Mouse (Mus musculus) adrenal gland, adult 2 months (tissue): ENCODE data around the gene Tmem259. TPM values are rescaled to one million over a fixed set of nuclear protein-coding genes. Genes with fewer than 3 reads are reported as not detected.

ENCODE experiments used
- DNase-seq: peaks from one replicate; pipeline ENCODE4 v3.0.0; 2021
- long read RNA-seq: library from polyadenylated mRNA; stranded (forward); transcript quantifications from one replicate; pipeline ENCODE4 v2.0.0, GENCODE M21; 2021
- polyA plus RNA-seq: library from polyadenylated mRNA; depleted of rRNA; stranded (reverse); fragments of >200 nt; gene quantifications from 2 replicates; pipeline ENCODE4 v1.2.3, GENCODE M21; 2012; rRNA removed
- total RNA-seq, 2 experiments: library from RNA; stranded (reverse); gene quantifications; 2 replicates each; pipeline ENCODE4 v1.2.3; 2021

Tmem259 gene
- 100 to 1,000 TPM; 142 to 143 TPM for total RNA-seq
- 619 and 624 TPM in 2 replicates for polyA plus RNA-seq
- long read RNA-seq, transcript Tmem259-201 (11 exons, 2,225 nt): major isoform, 28 of 52 reads
- long read RNA-seq, transcript Tmem259-202 (10 exons, 1,767 nt): minor isoform, 9 of 52 reads
- long read RNA-seq, partial matches to known transcripts: 9 of 52 reads
- long read RNA-seq, other reads (novel, unspliced or antisense): 6 of 52 reads

GRCm38 (mm10) chr10:79984195-79984816 is at the start of gene Tmem259:
Gene Tmem259, minus strand, starts transcription at chr10:79984330.
- peak; percentile 92 for DNase-seq

DNA sequence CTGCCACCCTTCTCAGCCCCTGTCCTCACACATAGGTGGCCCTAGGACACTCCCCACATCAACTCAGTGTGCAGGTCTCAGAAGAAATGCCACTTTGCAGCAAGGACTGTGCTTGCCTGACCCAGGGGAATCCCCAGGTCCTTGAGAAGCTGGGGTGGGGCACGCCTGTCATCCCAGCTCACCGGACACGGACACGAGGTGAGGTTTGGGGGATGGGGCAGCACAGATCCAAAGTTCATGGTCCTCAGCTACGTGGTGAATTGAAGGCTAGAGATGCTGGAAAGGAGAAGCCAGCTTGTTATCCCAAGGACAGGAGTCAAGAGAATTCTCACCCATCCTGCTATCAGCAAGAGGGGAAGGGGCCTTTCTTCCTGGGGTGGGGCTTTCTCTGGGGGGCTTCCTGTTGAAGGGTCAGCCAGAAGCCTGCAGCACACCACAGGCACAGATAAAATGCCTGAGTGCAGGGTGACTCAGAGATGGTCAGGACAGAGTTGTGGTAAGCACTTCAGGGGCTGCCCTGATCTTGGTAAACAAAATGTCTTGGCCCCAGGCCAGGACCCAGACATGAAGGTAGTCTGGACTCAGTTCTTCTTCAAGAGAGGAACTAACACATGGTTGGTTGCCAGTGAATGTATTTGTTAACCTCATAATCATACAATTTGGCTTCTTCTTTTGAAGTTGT is 48.8 kb upstream of the Tmem259 start:
- peak; percentile 82 for DNase-seq

DNA sequence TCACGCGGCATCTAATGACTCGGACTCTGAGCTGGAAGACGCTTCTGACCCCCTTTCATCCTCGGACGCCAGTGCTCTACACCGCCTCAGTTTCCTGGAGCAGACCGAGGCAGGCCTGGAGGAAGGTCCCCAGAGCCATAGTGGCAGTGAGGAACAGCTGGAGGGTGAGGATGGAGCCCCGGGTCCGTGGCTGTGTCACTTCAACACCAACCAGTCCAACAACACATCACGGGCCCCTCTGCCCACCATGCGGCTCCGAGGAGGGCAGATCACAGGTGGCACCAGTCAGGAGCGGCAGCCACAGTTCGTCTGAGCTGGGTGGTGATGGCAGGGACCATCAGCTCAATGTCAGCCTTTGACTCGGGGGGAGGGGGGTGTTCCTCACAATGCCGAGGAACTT is 46.6 kb upstream of the Tmem259 start:
- no peak for DNase-seq

DNA sequence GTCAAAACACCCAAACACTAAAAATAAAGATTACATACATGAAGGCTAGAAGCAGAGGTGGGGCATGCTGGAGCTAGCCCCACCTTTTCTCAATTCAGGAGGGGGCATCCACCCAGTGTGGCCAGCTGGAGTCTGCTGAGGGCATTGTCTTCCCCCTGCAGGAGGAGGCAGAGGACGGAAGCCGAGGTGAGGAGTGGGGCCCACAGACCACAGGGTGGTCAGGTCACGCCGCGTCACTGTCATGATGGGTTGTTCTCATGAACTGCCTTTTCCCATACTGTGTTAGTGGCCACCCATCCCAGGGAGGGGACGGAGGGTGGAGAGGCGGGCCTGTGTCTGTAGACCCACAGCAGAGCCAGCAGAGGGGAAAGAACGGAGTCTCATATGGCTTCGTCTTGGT is 46.1 kb upstream of the Tmem259 start:
- no peak for DNase-seq

- DNase-seq: no peak
Observed at GRCm38 (mm10) chr10:80028521-80028846, 44.4 kb upstream of the Tmem259 start.

GRCm38 (mm10) chr10:80027681-80028520 is 43.8 kb upstream of the Tmem259 start:
- DNase-seq: no peak

DNA sequence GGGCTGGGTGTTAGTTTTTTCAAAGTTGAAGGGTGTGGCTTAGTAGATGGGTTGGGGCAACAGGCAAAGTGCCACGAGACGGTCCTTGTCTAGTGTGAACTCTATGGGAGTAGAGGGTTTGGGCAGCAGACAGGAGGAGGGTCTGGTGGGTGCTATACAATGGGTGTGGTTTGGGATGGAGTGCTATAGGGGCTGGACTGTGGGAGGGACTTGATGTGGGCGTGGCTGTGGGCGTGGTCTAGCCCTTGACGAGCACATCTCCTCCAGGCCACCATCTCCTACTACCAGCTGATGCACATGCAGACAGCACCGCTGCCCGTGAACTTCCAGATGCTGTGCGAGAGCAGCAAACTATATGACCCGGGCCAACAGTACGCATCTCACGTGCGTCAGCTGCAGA is 41.8 kb upstream of the Tmem259 start:
- DNase-seq: no peak

DNA sequence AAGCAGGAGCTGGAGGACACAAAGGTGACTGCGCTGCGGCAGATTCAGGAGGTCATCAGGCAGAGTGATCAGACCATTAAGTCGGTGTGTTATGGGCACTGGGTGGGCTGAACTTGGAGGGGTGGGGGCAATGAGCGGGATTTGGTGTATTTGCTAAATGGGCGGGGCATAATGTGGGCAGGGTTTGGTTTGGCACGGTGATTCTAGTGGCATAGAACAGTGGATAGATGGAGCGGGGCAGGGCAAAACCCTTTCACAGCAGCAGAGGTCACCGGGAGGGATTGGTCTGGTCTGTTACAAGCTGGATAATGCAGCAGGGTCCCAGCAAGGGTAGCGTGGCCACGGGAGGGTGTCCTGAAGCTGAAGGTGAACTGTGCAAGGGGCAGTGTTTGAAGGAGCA is 41.3 kb upstream of the Tmem259 start:
- DNase-seq: no peak

DNA sequence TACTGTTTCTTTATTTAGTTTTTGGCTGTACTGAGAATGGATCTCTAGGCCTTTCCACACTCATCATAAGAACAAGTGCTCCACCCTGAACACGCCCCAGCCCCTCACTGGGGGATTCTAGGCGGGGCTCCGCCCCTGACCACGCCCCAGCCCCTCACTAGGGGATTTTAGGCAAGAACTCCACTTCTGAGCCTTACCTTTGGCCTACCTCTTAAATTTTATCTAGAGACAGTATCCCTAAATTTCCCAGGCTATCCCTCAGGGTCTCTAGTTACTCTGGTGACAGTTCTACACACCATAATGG is 40.9 kb upstream of the Tmem259 start:
- DNase-seq: no peak

DNA sequence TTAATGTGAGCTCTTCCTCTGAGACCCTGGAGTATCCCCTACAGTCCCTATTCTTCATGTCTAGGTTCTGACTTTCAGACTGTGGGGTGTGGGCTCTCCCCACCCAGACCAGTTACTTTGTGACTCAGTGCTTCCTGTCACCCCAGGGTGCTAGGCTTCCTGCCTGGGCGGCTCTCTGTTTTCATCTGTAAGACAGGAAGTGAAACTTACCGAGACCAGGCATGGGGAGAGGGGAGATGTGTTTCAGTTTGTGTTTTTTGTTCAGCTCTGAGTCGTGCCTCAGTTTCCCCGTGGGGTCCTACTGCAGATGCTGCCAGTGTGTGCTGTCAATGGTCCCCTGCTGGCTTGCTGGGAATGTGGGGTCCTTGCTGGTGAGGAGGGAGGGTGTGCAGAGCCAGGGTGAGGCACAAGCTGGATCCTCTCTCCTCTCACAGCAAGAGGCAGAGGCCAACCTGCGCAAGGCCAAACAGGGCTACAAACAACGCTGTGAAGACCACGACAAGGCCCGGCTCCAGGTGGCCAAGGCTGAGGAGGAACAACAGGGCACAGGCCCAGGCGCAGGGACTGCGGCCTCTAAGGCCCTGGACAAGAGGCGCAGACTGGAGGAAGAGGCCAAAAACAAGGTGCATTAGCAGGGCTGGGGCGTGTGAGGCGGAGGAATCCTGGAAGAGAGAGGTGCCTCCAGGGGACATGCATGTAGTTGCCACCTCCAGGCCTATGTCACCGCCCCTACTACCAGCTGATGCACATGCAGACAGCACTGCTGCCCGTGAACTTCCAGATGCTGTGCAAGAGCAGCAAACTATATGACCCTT is 40.3 kb upstream of the Tmem259 start:
- DNase-seq: no peak

DNA sequence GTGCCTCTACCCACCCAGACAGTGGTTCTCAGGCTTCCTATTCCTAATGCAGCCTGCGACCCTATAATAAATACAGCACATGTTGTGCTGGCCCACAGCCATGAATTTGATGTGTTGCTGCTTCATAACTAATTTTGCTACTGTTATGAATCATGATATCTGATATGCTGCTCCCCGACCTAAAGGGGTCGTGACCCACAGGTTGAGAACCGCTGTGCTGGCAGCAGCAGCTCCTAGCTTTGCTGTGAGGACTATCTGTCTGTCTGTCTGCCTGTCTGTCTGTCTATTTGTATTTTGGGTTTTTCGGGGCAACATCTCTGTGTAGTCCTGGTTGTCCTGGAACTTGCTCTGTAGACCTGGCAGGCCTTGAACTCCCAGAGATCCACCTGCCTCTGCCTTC is 39.6 kb upstream of the Tmem259 start:
- no peak for DNase-seq

GRCm38 (mm10) chr10:80022806-80023205 is 38.7 kb upstream of the Tmem259 start:
- no peak for DNase-seq

DNA sequence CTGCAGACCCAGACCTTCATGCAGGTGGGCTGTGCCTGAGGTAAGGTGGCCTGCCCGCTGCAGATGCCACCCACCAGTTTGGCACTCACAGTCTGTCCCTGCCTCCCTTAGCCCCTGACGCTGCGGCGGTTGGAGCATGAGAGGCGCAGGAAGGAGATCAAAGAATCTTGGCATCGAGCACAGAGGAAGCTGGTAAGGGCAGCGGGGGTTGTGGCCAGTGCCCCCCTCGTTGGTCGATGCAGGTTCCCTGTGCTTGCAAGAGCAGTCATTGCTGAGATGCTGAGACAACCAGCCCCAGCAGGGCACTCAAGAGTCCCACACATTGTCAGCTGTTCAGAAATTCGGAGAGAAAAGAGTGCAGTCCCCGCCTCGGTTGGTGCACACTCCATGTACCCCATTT is 38.0 kb upstream of the Tmem259 start:
- no peak for DNase-seq

GRCm38 (mm10) chr10:80021320-80021641 is 37.2 kb upstream of the Tmem259 start:
- DNase-seq: no peak

DNA sequence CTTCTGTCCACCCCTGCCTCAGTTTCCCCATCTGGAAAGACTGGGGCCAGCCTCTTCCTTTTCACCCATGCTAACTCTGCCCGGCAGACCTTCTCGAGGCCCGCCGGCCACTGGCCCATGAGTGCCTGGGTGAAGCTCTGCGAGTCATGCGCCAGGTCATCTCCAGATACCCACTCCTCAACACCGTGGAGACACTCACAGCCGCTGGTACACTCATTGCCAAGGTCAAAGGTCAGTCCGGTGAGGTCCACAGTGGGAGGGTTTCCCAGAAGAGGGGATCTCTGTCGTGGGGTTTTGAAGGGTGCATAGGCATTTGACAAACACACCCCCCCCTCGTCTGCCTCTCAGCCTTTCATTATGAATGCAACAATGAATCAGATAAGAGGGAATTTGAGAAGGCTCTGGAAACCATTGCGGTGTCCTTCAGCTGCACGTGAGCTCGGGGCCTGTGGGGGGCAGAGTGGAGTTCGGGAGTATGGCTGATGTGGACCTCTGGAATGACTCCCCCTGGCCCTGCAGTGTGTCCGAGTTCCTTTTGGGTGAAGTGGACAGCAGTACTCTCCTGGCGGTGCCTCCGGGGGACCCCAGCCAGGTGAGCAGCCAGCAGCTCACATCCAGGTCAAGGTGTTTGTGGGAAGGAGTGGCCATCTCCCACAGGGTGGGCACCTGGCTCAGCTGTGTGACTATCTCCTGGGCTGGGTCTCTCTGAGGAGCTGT is 36.6 kb upstream of the Tmem259 start:
- DNase-seq: no peak

GRCm38 (mm10) chr10:80020191-80020590 is 36.1 kb upstream of the Tmem259 start:
- DNase-seq: no peak

DNA sequence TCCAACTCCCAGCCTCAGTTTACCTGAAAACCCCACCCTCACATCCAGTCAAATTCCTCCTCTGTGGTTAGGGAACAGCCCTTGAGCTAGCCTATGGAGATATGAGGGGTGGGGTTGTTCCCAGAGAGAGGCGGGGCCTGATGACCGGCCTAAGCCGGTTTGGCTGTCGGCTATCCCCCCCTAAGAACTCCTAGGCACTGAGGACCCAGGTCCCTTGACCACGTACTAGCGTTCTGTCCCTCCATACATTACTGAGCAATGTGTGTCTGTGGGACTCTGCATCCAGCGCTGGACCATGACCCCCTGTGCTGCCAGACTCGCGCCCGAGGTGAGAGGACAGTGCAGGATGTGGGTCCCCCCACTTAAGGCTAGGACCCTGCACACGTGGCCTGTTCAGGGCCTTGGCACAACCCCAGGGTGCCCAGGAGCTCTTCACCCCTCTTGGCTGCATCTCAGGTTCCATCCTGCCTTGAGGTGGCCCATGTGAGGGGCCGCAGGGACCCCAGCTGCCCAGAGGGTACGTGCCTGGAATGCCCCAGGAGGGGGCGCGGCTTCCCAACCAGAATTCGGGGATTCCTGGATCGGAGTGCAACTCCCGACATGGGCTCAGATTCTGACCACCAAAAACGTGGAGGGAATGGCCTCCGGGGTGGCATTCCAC is 35.5 kb upstream of the Tmem259 start:
- DNase-seq: no peak

DNA sequence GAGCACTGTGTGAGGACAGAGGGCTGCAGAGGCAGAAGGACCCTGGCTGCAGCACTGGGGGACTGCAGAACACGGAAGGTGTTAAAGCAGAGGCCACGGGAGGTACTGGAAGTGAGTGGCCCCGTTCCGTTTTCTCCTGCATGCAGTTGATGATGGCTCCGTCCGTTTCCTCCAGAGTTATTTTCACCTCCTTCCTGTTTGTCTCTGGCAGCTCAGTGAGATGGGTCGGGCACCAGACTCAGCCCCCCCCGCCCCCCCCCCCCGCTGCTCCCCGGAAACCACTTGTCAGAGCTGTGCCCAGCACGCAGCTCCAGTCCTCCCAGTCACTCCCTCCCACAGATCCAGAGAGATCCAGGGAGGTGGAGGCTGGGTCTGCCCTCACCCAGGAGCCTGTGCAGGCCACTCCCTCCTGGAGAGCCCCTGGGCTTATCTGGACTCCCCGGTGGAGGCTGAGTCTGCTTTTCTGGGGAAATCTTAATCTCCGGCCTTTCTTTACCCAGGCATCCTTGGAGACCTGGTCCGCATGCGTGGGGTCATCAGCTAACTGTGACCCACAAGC is 34.7 kb upstream of the Tmem259 start:
- DNase-seq: no peak

DNA sequence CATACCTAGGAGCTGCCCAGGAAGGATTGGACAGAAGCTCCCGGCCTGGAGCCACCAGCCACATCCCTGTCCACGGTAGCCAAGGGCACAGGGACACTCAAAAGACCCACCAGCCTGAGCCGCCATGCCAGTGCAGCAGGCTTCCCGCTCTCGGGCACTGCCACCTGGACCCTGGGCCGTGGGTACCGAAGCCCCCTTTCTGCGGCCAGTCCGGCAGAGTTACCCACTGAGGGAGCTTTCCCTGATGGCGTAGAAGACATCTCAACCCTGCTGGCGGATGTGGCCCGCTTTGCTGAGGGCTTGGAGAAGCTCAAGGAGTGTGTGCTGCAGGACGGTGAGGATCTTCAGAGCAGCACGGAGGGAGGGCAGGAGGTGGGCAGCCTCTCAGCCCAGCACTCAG is 33.6 kb upstream of the Tmem259 start:
- DNase-seq: no peak

DNA sequence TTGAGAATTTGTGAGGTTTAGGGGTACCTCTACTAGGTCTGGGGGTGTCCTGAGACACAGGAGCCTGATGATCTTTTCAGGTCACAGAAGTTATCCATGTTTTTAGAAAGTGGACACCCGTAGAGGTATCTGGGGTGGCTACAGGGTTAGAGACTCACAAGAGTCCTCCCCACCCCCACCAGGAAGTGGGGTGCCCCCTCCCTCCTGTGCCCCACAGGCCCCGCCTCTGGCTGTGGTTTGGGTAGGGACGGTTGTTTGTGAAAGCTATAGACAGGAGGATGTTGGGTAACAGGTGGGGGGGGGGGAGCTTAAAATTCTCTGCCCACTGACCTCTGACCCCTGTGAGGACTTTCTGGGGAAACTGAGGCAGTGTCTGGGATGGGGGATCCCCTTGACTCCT is 33.2 kb upstream of the Tmem259 start:
- peak; percentile 44 for DNase-seq

- DNase-seq: no peak
Observed at GRCm38 (mm10) chr10:80016931-80017330, 32.8 kb upstream of the Tmem259 start.
